Mouse (Mus musculus) hindbrain, embryonic 11.5 days (tissue): ENCODE results near the gene Thap12. TPM values are rescaled to one million over a fixed set of nuclear protein-coding genes. Genes with fewer than 3 reads are reported as not detected.

Experiments used
- ATAC-seq: fragments of 200-750 bp; cut with Nextera tagmentation; 2 replicates; pipeline ENCODE4 v1.8.0; 2017; ENCODE audit warnings: mild to moderate bottlenecking, moderate TSS enrichment, moderate library complexity; ENCODE audit not compliant: low FRiP score
- DNase-seq: peaks from one replicate; pipeline ENCODE4 v3.0.0-alpha.2; 2015; ENCODE audit warnings: low spot score
- H3K27ac ChIP-seq: fragments of 300-500 bp; sonication (generic); 2 replicates; pipeline ENCODE4 v1.5.1; 2014; ENCODE audit warnings: mild to moderate bottlenecking, low read depth, low read length
- H3K27me3 ChIP-seq: fragments of 300-500 bp; sonication (generic); 2 replicates; pipeline ENCODE4 v1.6.1; 2014; ENCODE audit warnings: mild to moderate bottlenecking, low read length, moderate library complexity, mixed read lengths; ENCODE audit not compliant: control insufficient read depth, insufficient read depth
- H3K36me3 ChIP-seq: fragments of 300-500 bp; sonication (generic); 2 replicates; pipeline ENCODE4 v1.6.1; 2014; ENCODE audit warnings: mild to moderate bottlenecking, low read length, moderate library complexity, mixed read lengths; ENCODE audit not compliant: control insufficient read depth, insufficient read depth
- H3K4me1 ChIP-seq: fragments of 300-500 bp; sonication (generic); replicated peaks from 2 replicates; pipeline ENCODE4 v1.6.1; 2014; ENCODE audit warnings: low read length, mixed read lengths; ENCODE audit not compliant: control insufficient read depth, insufficient read depth
- H3K4me2 ChIP-seq: fragments of 300-500 bp; sonication (generic); replicated peaks from 2 replicates; pipeline ENCODE4 v1.6.1; 2014; ENCODE audit warnings: mild to moderate bottlenecking, low read depth, low read length
- H3K4me3 ChIP-seq: fragments of 300-500 bp; sonication (generic); 2 replicates; pipeline ENCODE4 v1.5.1; 2014; ENCODE audit warnings: low read depth, low read length
- H3K9ac ChIP-seq: fragments of 300-500 bp; sonication (generic); 2 replicates; pipeline ENCODE4 v1.6.1; 2014; ENCODE audit warnings: low read depth, low read length
- H3K9me3 ChIP-seq: fragments of 300-500 bp; sonication (generic); 2 replicates; pipeline ENCODE4 v1.6.1; 2016; ENCODE audit warnings: low read length; ENCODE audit not compliant: control insufficient read depth
- WGBS: fragments of 180-500 bp; shearing (Covaris S2); extraction: QIAGEN DNeasy Blood & Tissue Kit; methylation state at CpG from one replicate; pipeline ENCODE4 v1.1.7; 2014; 5-methylcytosine and 5-hydroxymethylcytosine counted together
- polyA plus RNA-seq: library from polyadenylated mRNA; unstranded; fragments of >200 nt; fragmentation: Nextera tagmentation; extraction: Ambion mirVana; gene quantifications from 2 replicates; pipeline ENCODE4 v1.2.1, GENCODE M21; 2014

The Thap12 gene
- polyA plus RNA-seq, 1 experiment from 2014 or later: 71.6 TPM

- DNase-seq (no peak), ATAC-seq (no peak)
- no peak overlapping the region for H3K4me3 ChIP-seq
- H3K9ac ChIP-seq: no peak overlapping the region
- no peaks in the 10 kb centered on the region for H3K9me3 ChIP-seq
- H3K36me3 ChIP-seq: no peaks in the 10 kb centered on the region
- 74% methylated on average over 8 of the region's 8 CpGs for WGBS
- H3K27ac ChIP-seq: no peak overlapping the region
- 0 out of 2 replicates have a peak, but pooled peaks cover 2% of the 10 kb centered on the region for H3K4me1 ChIP-seq
- no peaks in the 10 kb centered on the region for H3K27me3 ChIP-seq
- no peak overlapping the region for H3K4me2 ChIP-seq
These were observed 53.7 kb downstream of the Thap12 start for GRCm38 (mm10) chr7:98756556-98756955.

DNA sequence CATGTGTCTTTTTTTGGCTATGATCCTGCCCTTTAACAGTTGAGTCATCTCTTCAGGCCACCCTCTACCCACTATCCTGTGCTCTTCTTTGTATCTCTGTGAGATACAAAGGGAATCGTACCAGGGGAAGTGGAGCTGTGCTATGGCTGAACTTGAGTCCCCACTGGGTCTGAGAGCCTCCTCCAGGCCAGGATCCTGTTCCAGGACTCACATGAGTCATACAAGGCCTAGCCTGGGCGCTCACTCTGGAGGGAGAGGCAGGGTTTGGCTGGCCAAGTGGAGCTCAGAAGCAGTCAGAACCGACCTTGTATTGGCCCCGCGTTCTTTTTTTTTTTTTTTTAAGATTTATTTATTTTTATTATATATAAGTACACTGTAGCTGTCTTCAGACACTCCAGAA, 57.2 kb downstream of the Thap12 start:
- Histone ChIP-seq H3K4me3 (no peak overlapping the region), H3K27me3 (no peaks in the 10 kb centered on the region), H3K9me3 (no peaks in the 10 kb centered on the region), H3K9ac (no peak overlapping the region), H3K36me3 (no peaks in the 10 kb centered on the region), H3K4me1 (no peaks in the 10 kb centered on the region), H3K4me2 (no peak overlapping the region), H3K27ac (no peak overlapping the region)
- WGBS: 83% methylated on average over 5 of the region's 5 CpGs
- ATAC-seq (no peak), DNase-seq (no peak)

GRCm38 (mm10) chr7:98763911-98764310, 61.0 kb downstream of the Thap12 start:
- H3K4me1 ChIP-seq: no peaks in the 10 kb centered on the region
- no peaks in the 10 kb centered on the region for H3K27me3 ChIP-seq
- no peaks in the 10 kb centered on the region for H3K9me3 ChIP-seq
- DNase-seq (no peak), ATAC-seq (no peak)
- H3K36me3 ChIP-seq: no peaks in the 10 kb centered on the region
- no peak overlapping the region for H3K4me3 ChIP-seq
- H3K27ac ChIP-seq: no peak overlapping the region
- H3K4me2 ChIP-seq: no peak overlapping the region
- no peak overlapping the region for H3K9ac ChIP-seq
- WGBS: 80% methylated on average over 10 of the region's 10 CpGs

DNA sequence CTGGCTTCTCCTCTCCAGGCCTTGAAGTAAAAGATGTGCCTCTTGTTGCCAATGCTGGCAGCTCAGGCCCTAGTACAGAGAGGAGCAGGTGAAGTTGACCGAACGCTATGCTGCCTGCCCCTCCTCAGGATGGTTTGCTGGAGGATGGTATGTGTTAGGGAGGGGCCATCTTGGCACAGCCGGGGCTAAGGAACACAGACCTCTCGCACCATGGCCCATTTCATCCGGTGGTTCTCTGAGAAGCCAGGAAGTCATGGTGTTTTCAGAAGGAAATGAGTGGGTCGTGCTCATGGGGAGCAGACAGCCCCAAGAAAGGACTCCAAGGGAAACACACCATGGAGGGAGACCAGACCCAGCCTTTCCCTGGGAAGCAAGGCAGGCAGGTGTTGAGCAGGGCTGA, 64.4 kb downstream of the Thap12 start:
- H3K9me3 ChIP-seq: no peaks in the 10 kb centered on the region
- H3K36me3 ChIP-seq: no peaks in the 10 kb centered on the region
- H3K27me3 ChIP-seq: no peaks in the 10 kb centered on the region
- H3K9ac ChIP-seq: no peak overlapping the region
- H3K4me3 ChIP-seq: no peak overlapping the region
- ATAC-seq (no peak), DNase-seq (no peak)
- WGBS: 73% methylated on average over 6 of the region's 6 CpGs
- H3K4me2 ChIP-seq: no peak overlapping the region
- H3K27ac ChIP-seq: no peak overlapping the region
- H3K4me1 ChIP-seq: no peaks in the 10 kb centered on the region

Other genes with a start within 250 kb of the Thap12 start
- 3.1 and 3.3 TPM in 2 replicates for gene Lrrc32, start 213.8 kb upstream of the Thap12 start, polyA plus RNA-seq
- gene Emsy, start 46.3 kb upstream of the Thap12 start, polyA plus RNA-seq: 66.0 and 67.5 TPM in 2 replicates
- gene Wnt11, start 132.0 kb downstream of the Thap12 start, polyA plus RNA-seq: 3.0 and 3.5 TPM in 2 replicates